Mouse (Mus musculus) lung, embryonic 14.5 days (tissue): ENCODE measurements around the gene Ergic1. TPM values are rescaled to one million over a fixed set of nuclear protein-coding genes. Genes with fewer than 3 reads are reported as not detected.

Experiments
- ATAC-seq: fragments of 200-750 bp; cut with Nextera tagmentation; 2 replicates; pipeline ENCODE4 v1.8.0; 2017; ENCODE audit warnings: mild to moderate bottlenecking, moderate TSS enrichment, moderate library complexity; ENCODE audit not compliant: insufficient read depth
- DNase-seq: peaks from one replicate; pipeline ENCODE4 v3.0.0-alpha.2; 2015
- H3K27ac ChIP-seq: fragments of 300-500 bp; sonication (generic); 2 replicates; pipeline ENCODE4 v1.5.1; 2014; ENCODE audit warnings: low read depth, mild to moderate bottlenecking, moderate library complexity
- H3K27me3 ChIP-seq: fragments of 300-500 bp; sonication (generic); 2 replicates; pipeline ENCODE4 v1.6.1; 2014; ENCODE audit warnings: low read length, control low read depth; ENCODE audit not compliant: insufficient read depth
- H3K36me3 ChIP-seq: fragments of 300-500 bp; sonication (generic); 2 replicates; pipeline ENCODE4 v1.6.1; 2014; ENCODE audit warnings: control low read depth; ENCODE audit not compliant: insufficient read depth
- H3K4me1 ChIP-seq: fragments of 300-500 bp; sonication (generic); 2 replicates; pipeline ENCODE4 v1.6.1; 2014; ENCODE audit warnings: antibody characterized with exemption, control low read depth; ENCODE audit not compliant: insufficient read depth
- H3K4me2 ChIP-seq: fragments of 300-500 bp; sonication (generic); 2 replicates; pipeline ENCODE4 v1.6.1; 2014; ENCODE audit warnings: mild to moderate bottlenecking
- H3K4me3 ChIP-seq: fragments of 300-500 bp; sonication (generic); 2 replicates; pipeline ENCODE4 v1.5.1; 2014; ENCODE audit warnings: low read depth, low read length
- H3K9ac ChIP-seq: fragments of 300-500 bp; sonication (generic); 2 replicates; pipeline ENCODE4 v1.6.1; 2014
- H3K9me3 ChIP-seq: fragments of 300-500 bp; sonication (generic); 2 replicates; pipeline ENCODE4 v1.6.1; 2016; ENCODE audit warnings: low read depth, low read length, control low read depth
- CTCF ChIP-seq: IDR thresholded peaks from 2 replicates; pipeline ENCODE4 v1.5.1; 2016; ENCODE audit warnings: antibody characterized with exemption, low read depth
- WGBS: fragments of 180-500 bp; shearing (Covaris S2); extraction: QIAGEN DNeasy Blood & Tissue Kit; methylation state at CpG from one replicate; pipeline ENCODE4 v1.1.7; 2014; 5-methylcytosine and 5-hydroxymethylcytosine counted together
- polyA plus RNA-seq: library from polyadenylated mRNA; unstranded; fragments of >200 nt; fragmentation: Nextera tagmentation; extraction: Ambion mirVana; gene quantifications from 2 replicates; pipeline ENCODE4 v1.2.1, GENCODE M21; 2014

The Ergic1 gene
- polyA plus RNA-seq, 1 experiment from 2014 or later: 125 TPM

GRCm38 (mm10) chr17:26567142-26567817 lies 6.0 kb downstream of the Ergic1 start:
- ATAC-seq (no peak), DNase-seq (peak; percentile 11)
- Histone ChIP-seq H3K36me3 (peaks cover 58% of the 10 kb centered on the region), H3K4me3 (no peak overlapping the region), H3K9me3 (no peaks in the 10 kb centered on the region; the same call in 1 of the 2 replicates), H3K4me1 (peaks cover 10% of the 10 kb centered on the region; the same call in 1 of the 2 replicates), H3K9ac (no peak overlapping the region), H3K27ac (no peak overlapping the region), H3K4me2 (no peak overlapping the region), H3K27me3 (no peaks in the 10 kb centered on the region)
- 38% methylated on average over 8 of the region's 8 CpGs for WGBS
- TF ChIP-seq CTCF: no peak

- Histone ChIP-seq H3K9me3 (no peaks in the 10 kb centered on the region; the same call in 1 of the 2 replicates), H3K4me3 (no peak overlapping the region), H3K4me2 (no peak overlapping the region), H3K4me1 (peaks cover 4% of the 10 kb centered on the region; the same call in 1 of the 2 replicates), H3K9ac (no peak overlapping the region), H3K27me3 (no peaks in the 10 kb centered on the region), H3K27ac (no peak overlapping the region), H3K36me3 (peaks cover 58% of the 10 kb centered on the region)
- no peak for TF ChIP-seq CTCF
- ATAC-seq (no peak), DNase-seq (no peak)
- WGBS: 97% methylated on average over 4 of the region's 4 CpGs
Observed at GRCm38 (mm10) chr17:26567818-26568173, 6.5 kb downstream of the Ergic1 start.

- no peak for ATAC-seq
- no peaks in the 10 kb centered on the region for H3K4me1 ChIP-seq
- no peaks in the 10 kb centered on the region for H3K27me3 ChIP-seq
- no peak overlapping the region for H3K4me2 ChIP-seq
- H3K27ac ChIP-seq: no peak overlapping the region
- 83% methylated on average over 4 of the region's 4 CpGs for WGBS
- no peaks in the 10 kb centered on the region; the same call in 1 of the 2 replicates for H3K9me3 ChIP-seq
- H3K36me3 ChIP-seq: peaks cover 49% of the 10 kb centered on the region
- H3K4me3 ChIP-seq: no peak overlapping the region
- no peak overlapping the region for H3K9ac ChIP-seq
- TF ChIP-seq CTCF: no peak
- no peak for DNase-seq
Observed at GRCm38 (mm10) chr17:26569594-26570350, 8.5 kb downstream of the Ergic1 start.

- no peak for ATAC-seq
- peaks cover 44% of the 10 kb centered on the region for H3K36me3 ChIP-seq
Observed at GRCm38 (mm10) chr17:26570651-26571118, 9.4 kb downstream of the Ergic1 start.

GRCm38 (mm10) chr17:26571377-26571776 lies 10.1 kb downstream of the Ergic1 start:
- no peak for ATAC-seq
- no peak for TF ChIP-seq CTCF
- 82% methylated on average over 3 of the region's 3 CpGs for WGBS

More at GRCm38 (mm10) chr17:26570651-26571118, 9.4 kb downstream of the Ergic1 start:
- Histone ChIP-seq H3K9me3 (no peaks in the 10 kb centered on the region; the same call in 1 of the 2 replicates), H3K27ac (no peak overlapping the region), H3K4me2 (no peak overlapping the region), H3K4me1 (no peaks in the 10 kb centered on the region), H3K27me3 (no peaks in the 10 kb centered on the region), H3K4me3 (no peak overlapping the region), H3K9ac (no peak overlapping the region)
- WGBS: 74% methylated on average over 11 of the region's 11 CpGs
- DNase-seq: no peak
- TF ChIP-seq CTCF: no peak

GRCm38 (mm10) chr17:26572265-26572664 lies 11.0 kb downstream of the Ergic1 start:
- no peak overlapping the region for H3K9ac ChIP-seq
- H3K4me2 ChIP-seq: no peak overlapping the region
- H3K27me3 ChIP-seq: no peaks in the 10 kb centered on the region
- H3K36me3 ChIP-seq: peaks cover 41% of the 10 kb centered on the region
- H3K4me1 ChIP-seq: no peaks in the 10 kb centered on the region; the same call in 1 of the 2 replicates
- 89% methylated on average over 11 of the region's 11 CpGs for WGBS
- no peak for TF ChIP-seq CTCF
- H3K4me3 ChIP-seq: no peak overlapping the region
- H3K9me3 ChIP-seq: no peaks in the 10 kb centered on the region
- ATAC-seq: no peak
- no peak overlapping the region for H3K27ac ChIP-seq
- no peak for DNase-seq

More at GRCm38 (mm10) chr17:26571377-26571776, 10.1 kb downstream of the Ergic1 start:
- Histone ChIP-seq H3K4me1 (no peaks in the 10 kb centered on the region), H3K4me3 (no peak overlapping the region), H3K9me3 (no peaks in the 10 kb centered on the region), H3K27ac (no peak overlapping the region), H3K36me3 (peaks cover 42% of the 10 kb centered on the region), H3K4me2 (no peak overlapping the region), H3K27me3 (no peaks in the 10 kb centered on the region), H3K9ac (no peak overlapping the region)
- no peak for DNase-seq

GRCm38 (mm10) chr17:26574118-26574517 lies 12.8 kb downstream of the Ergic1 start:
- Histone ChIP-seq H3K36me3 (peaks cover 42% of the 10 kb centered on the region), H3K9ac (no peak overlapping the region)
- ATAC-seq: no peak

More at GRCm38 (mm10) chr17:26574118-26574517, 12.8 kb downstream of the Ergic1 start:
- no peak overlapping the region for H3K4me2 ChIP-seq
- TF ChIP-seq CTCF: no peak
- DNase-seq: no peak
- WGBS: 80% methylated on average over 11 of the region's 11 CpGs
- no peak overlapping the region for H3K4me3 ChIP-seq
- no peaks in the 10 kb centered on the region for H3K27me3 ChIP-seq
- H3K4me1 ChIP-seq: no peaks in the 10 kb centered on the region; the same call in 1 of the 2 replicates
- H3K27ac ChIP-seq: no peak overlapping the region
- no peaks in the 10 kb centered on the region for H3K9me3 ChIP-seq
